Comparison of ENCODE assay signal across 8 mouse cellular contexts in genomic region chr15:81466738-81467113, GRCm38 (mm10). TPM values are rescaled to one million over a fixed set of nuclear protein-coding genes. Genes with fewer than 3 reads are reported as not detected.
DNase-seq lines count a peak whose midpoint lies in the region; ATAC-seq and TF ChIP-seq lines count a peak whose summit lies in the region.

No protein-coding gene starts in this region.

- peak overlapping the region; percentile 74 for H3K4me2 ChIP-seq in kidney, embryonic 16.5 days (replicated peaks; ENCODE audit: low read depth, low read length)
- peak overlapping the region; percentile 72 for H3K4me2 ChIP-seq in hindbrain, postnatal 0 days (ENCODE audit: low read depth, low read length)
- peak overlapping the region; percentile 73 for H3K4me2 ChIP-seq in midbrain, embryonic 16.5 days (ENCODE audit: low read length)

- under 1% methylated on average over 15 of the region's 15 CpGs for WGBS in kidney, embryonic 16.5 days
- 0% methylated on average over 15 of the region's 15 CpGs for WGBS in hindbrain, postnatal 0 days
- WGBS in midbrain, embryonic 16.5 days = under 1% methylated on average over 14 of the region's 15 CpGs

- H3K9ac ChIP-seq in kidney, embryonic 16.5 days (replicated peaks; ENCODE audit: low read length) = peak overlapping the region; percentile 74
- H3K9ac ChIP-seq in hindbrain, postnatal 0 days (replicated peaks; ENCODE audit: low read length) = peak overlapping the region; percentile 68
- peak overlapping the region; percentile 80 for H3K9ac ChIP-seq in midbrain, embryonic 16.5 days (ENCODE audit: low read depth, low read length)

- peak overlapping the region; percentile 81 for H3K27ac ChIP-seq in kidney, embryonic 16.5 days (ENCODE audit: low read length)
- H3K27ac ChIP-seq in cortical plate, adult 2 months (ENCODE audit: insufficient read depth, low read length) = 0 out of 2 replicates have a peak overlapping the region, but pooled peaks have one; percentile 9
- peak overlapping the region; percentile 90 for H3K27ac ChIP-seq in hindbrain, postnatal 0 days
- peak overlapping the region; percentile 94 for H3K27ac ChIP-seq in midbrain, embryonic 16.5 days (ENCODE audit: low read length)

- no peak for TF ChIP-seq CTCF in cortical plate, adult 2 months (IDR thresholded peaks at IDR 0.05; ENCODE audit: extremely low read depth, insufficient read depth, low read length)
- no peak for TF ChIP-seq CTCF in hindbrain, postnatal 0 days (IDR thresholded peaks at IDR 0.05; ENCODE audit: low read depth)

- ATAC-seq in kidney, embryonic 16.5 days (ENCODE audit: low FRiP score, low TSS enrichment) = no peak
- no peak for ATAC-seq in hindbrain, postnatal 0 days
- ATAC-seq in midbrain, embryonic 16.5 days = no peak
- no peak for ATAC-seq in megakaryocyte progenitor cell, adult 5-6 weeks (replicated peaks; ENCODE audit: poor library complexity)

- DNase-seq in kidney, postnatal 4 days = no peak
- no peak for DNase-seq in hindbrain, postnatal 0 days (ENCODE audit: low spot score)
- no peak for DNase-seq in cerebellum, postnatal 10 days
- DNase-seq in adrenal gland, adult (ENCODE audit: inconsistent age in 2 of 2, low spot score in 1 of 2) = no peak

- peaks cover 9% of the 10 kb centered on the region; the same call in 1 of the 2 replicates for H3K9me3 ChIP-seq in kidney, embryonic 16.5 days (ENCODE audit: low read length)
- H3K9me3 ChIP-seq in hindbrain, postnatal 0 days (ENCODE audit: low read length) = no peaks in the 10 kb centered on the region
- H3K9me3 ChIP-seq in midbrain, embryonic 16.5 days (replicated peaks; ENCODE audit: control insufficient read depth, low read length, poor library complexity, severe bottlenecking) = no peaks in the 10 kb centered on the region

- H3K36me3 ChIP-seq in kidney, embryonic 16.5 days (ENCODE audit: insufficient read depth, low read length) = peaks cover 34% of the 10 kb centered on the region
- H3K36me3 ChIP-seq in hindbrain, postnatal 0 days (ENCODE audit: insufficient read depth, low read length) = peaks cover 10% of the 10 kb centered on the region
- H3K36me3 ChIP-seq in midbrain, embryonic 16.5 days (ENCODE audit: control insufficient read depth, insufficient read depth, low read length) = 0 out of 2 replicates have a peak, but pooled peaks cover 11% of the 10 kb centered on the region

- peak overlapping the region; percentile 71 for H3K4me3 ChIP-seq in kidney, embryonic 16.5 days (ENCODE audit: low read length)
- peak overlapping the region; percentile 71 for H3K4me3 ChIP-seq in cortical plate, adult 2 months (ENCODE audit: insufficient read depth, low read length)
- H3K4me3 ChIP-seq in hindbrain, postnatal 0 days (ENCODE audit: low read length) = peak overlapping the region; percentile 49
- H3K4me3 ChIP-seq in midbrain, embryonic 16.5 days (ENCODE audit: low read depth, low read length) = peak overlapping the region; percentile 66

- H3K27me3 ChIP-seq in kidney, embryonic 16.5 days (ENCODE audit: insufficient read depth, low read length) = no peaks in the 10 kb centered on the region
- no peaks in the 10 kb centered on the region for H3K27me3 ChIP-seq in hindbrain, postnatal 0 days (ENCODE audit: insufficient read depth, low read length)
- H3K27me3 ChIP-seq in midbrain, embryonic 16.5 days (ENCODE audit: control insufficient read depth, insufficient read depth, low read depth, low read length) = no peaks in the 10 kb centered on the region

- no peak for TF ChIP-seq POLR2A in cortical plate, adult 2 months (IDR thresholded peaks at IDR 0.05; ENCODE audit: extremely low read depth, insufficient read depth, low read length)

- H3K4me1 ChIP-seq in kidney, embryonic 16.5 days (ENCODE audit: insufficient read depth, low read length) = peaks cover 11% of the 10 kb centered on the region
- no peaks in the 10 kb centered on the region for H3K4me1 ChIP-seq in cortical plate, adult 2 months (ENCODE audit: control insufficient read depth, insufficient read depth, low read length)
- peaks cover 10% of the 10 kb centered on the region; the same call in 1 of the 2 replicates for H3K4me1 ChIP-seq in hindbrain, postnatal 0 days (ENCODE audit: insufficient read depth, low read length)
- H3K4me1 ChIP-seq in midbrain, embryonic 16.5 days (ENCODE audit: control insufficient read depth, insufficient read depth, low read length) = peaks cover 15% of the 10 kb centered on the region

RNA-seq across cellular contexts. Expression of gene Rbx1, which starts 0.6 kb away (rescaled TPM):
- 423 and 428 TPM in 2 replicates for polyA plus RNA-seq in kidney, embryonic 16.5 days (2015; fragmentation: Nextera tagmentation; extraction: Ambion mirVana)
- polyA plus RNA-seq in cortical plate, adult 2 months (2012; rRNA removed) = 172 and 175 TPM in 2 replicates
- 122 and 127 TPM in 2 replicates for total RNA-seq in hindbrain, postnatal 0 days (2014; rRNA removed)
- 446 and 451 TPM in 2 replicates for polyA plus RNA-seq in hindbrain, postnatal 0 days (2015; fragmentation: Nextera tagmentation; extraction: Ambion mirVana)
- 396 and 416 TPM in 2 replicates for polyA plus RNA-seq in midbrain, embryonic 16.5 days (2015; fragmentation: Nextera tagmentation; extraction: Ambion mirVana)
- 166 and 175 TPM in 2 replicates for total RNA-seq in megakaryocyte progenitor cell, adult 5-6 weeks (2015)
- total RNA-seq in megakaryocyte progenitor cell, adult 5-6 weeks (2017) = 189 and 199 TPM in 2 replicates

RNA-seq across cellular contexts. Expression of gene Dnajb7, which starts 58.6 kb away (rescaled TPM):
- polyA plus RNA-seq in kidney, embryonic 16.5 days (2015; fragmentation: Nextera tagmentation; extraction: Ambion mirVana) = 1.3 and 3.4 TPM in 2 replicates
- polyA plus RNA-seq in cortical plate, adult 2 months (2012; rRNA removed) = not detected in 2 replicates
- total RNA-seq in hindbrain, postnatal 0 days (2014; rRNA removed) = not detected in 2 replicates
- 0.43 and 0.44 TPM in 2 replicates for polyA plus RNA-seq in hindbrain, postnatal 0 days (2015; fragmentation: Nextera tagmentation; extraction: Ambion mirVana)
- 1.0 and 2.2 TPM in 2 replicates for polyA plus RNA-seq in midbrain, embryonic 16.5 days (2015; fragmentation: Nextera tagmentation; extraction: Ambion mirVana)
- not detected in 2 replicates for total RNA-seq in megakaryocyte progenitor cell, adult 5-6 weeks (2015)
- total RNA-seq in megakaryocyte progenitor cell, adult 5-6 weeks (2017) = 0.17 TPM in 1 of 2 replicates, not detected in the other

Comparison
In these comparisons a context has a peak if more than half of its experiments do, and no peak if none do; other contexts are left out.
1. H3K27ac ChIP-seq: peak in every context shown above with its lines; median percentile 94 in midbrain, embryonic 16.5 days; 90 in hindbrain, postnatal 0 days; 81 in kidney, embryonic 16.5 days; 9 in cortical plate, adult 2 months.